Mouse (Mus musculus) neural tube, embryonic 13.5 days (tissue): ENCODE measurements around the gene Gja4. TPM values are rescaled to one million over a fixed set of nuclear protein-coding genes. Genes with fewer than 3 reads are reported as not detected.

ENCODE experiments used
- ATAC-seq: fragments of 200-750 bp; cut with Nextera tagmentation; 2 replicates; pipeline ENCODE4 v1.8.0; 2017; ENCODE audit warnings: low read depth, mild to moderate bottlenecking, moderate TSS enrichment, moderate library complexity
- H3K27ac ChIP-seq: fragments of 300-500 bp; sonication (generic); replicated peaks from 2 replicates; pipeline ENCODE4 v1.5.1; 2015; ENCODE audit warnings: moderate library complexity, mild to moderate bottlenecking, inconsistent platforms
- H3K27me3 ChIP-seq: fragments of 300-500 bp; sonication (generic); 2 replicates; pipeline ENCODE4 v1.6.1; 2015; ENCODE audit warnings: mild to moderate bottlenecking, inconsistent platforms
- H3K36me3 ChIP-seq: fragments of 300-500 bp; sonication (generic); 2 replicates; pipeline ENCODE4 v1.6.1; 2015; ENCODE audit warnings: mild to moderate bottlenecking, inconsistent platforms
- H3K4me1 ChIP-seq: fragments of 300-500 bp; sonication (generic); replicated peaks from 2 replicates; pipeline ENCODE4 v1.6.1; 2015; ENCODE audit warnings: inconsistent platforms
- H3K4me2 ChIP-seq: fragments of 300-500 bp; sonication (generic); 2 replicates; pipeline ENCODE4 v1.6.1; 2015; ENCODE audit warnings: inconsistent platforms, mild to moderate bottlenecking, moderate library complexity
- H3K4me3 ChIP-seq: fragments of 300-500 bp; sonication (generic); 2 replicates; pipeline ENCODE4 v1.5.1; 2015; ENCODE audit warnings: mild to moderate bottlenecking, inconsistent platforms
- H3K9ac ChIP-seq: fragments of 300-500 bp; sonication (generic); 2 replicates; pipeline ENCODE4 v1.6.1; 2015; ENCODE audit warnings: moderate library complexity, mild to moderate bottlenecking, inconsistent platforms
- H3K9me3 ChIP-seq: fragments of 300-500 bp; sonication (generic); 2 replicates; pipeline ENCODE4 v1.6.1; 2016; ENCODE audit warnings: inconsistent platforms
- WGBS: fragments of 180-500 bp; shearing (Covaris S2); methylation state at CpG from one replicate; pipeline ENCODE4 v1.1.7; 2015; 5-methylcytosine and 5-hydroxymethylcytosine counted together
- polyA plus RNA-seq: library from polyadenylated mRNA; unstranded; fragments of >200 nt; fragmentation: Nextera tagmentation; extraction: Ambion mirVana; gene quantifications from 2 replicates; pipeline ENCODE4 v1.2.1, GENCODE M21; 2015

The Gja4 gene
- polyA plus RNA-seq, result 18.4 and 22.9 TPM in 2 replicates

DNA sequence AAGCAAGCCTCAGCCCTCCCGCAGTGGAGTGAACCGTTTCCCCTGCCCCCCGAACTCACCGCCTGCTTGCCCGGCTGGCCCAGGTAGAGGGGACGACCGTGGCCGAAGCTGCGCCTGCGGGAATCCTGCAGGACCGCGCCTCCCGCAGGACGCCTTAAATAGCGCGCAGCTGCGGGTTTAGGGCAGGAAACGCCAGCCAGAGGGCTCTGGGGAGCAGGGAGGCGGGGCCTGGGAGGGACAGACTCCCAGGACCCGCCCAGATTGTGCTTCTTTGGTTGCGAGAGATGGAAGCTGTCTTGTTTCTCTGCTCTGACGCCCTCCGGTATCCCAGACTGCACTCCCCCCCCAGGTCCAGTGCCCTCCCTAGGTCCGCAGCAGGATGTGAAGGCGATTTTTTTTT lies at the start of gene Gja4:
Gene Gja4, minus strand, starts transcription at position 179 of the 400 bp plus-strand sequence.
- Histone ChIP-seq H3K27ac (no peak within 1 kb of the TSS), H3K4me2 (peak within 1 kb of the TSS; percentile 90), H3K4me1 (peaks cover 17% of the 10 kb centered on the region), H3K9me3 (no peaks in the 10 kb centered on the region), H3K4me3 (peak within 1 kb of the TSS; percentile 56), H3K36me3 (no peaks in the 10 kb centered on the region), H3K27me3 (peaks cover 27% of the 10 kb centered on the region), H3K9ac (peak within 1 kb of the TSS; percentile 77)
- ATAC-seq, result peak; percentile 80
- under 1% methylated on average over 25 of the region's 25 CpGs for WGBS

DNA sequence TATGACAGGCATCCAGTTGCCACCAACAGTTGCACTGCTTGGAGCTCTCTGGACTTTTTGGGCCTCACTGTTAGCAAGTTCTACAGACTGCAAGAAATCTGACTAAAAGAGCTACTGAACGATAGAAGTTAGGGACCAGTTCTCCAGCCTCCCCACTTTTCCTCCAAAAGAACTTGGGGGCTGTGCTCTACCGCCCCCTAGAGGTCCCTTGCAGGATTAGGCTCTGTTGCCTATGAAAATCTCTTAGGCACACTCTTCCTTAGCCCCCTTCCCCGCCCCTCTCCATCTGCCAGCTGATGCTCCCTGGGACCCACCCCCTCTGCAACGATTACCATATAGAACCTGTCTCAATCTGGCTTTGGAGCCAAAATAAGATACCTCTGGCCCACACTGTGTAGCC lies 49.5 kb upstream of the Gja4 start:
- Histone ChIP-seq H3K9ac (no peak overlapping the region), H3K36me3 (no peaks in the 10 kb centered on the region), H3K4me1 (peaks cover 20% of the 10 kb centered on the region; the same call in 1 of the 2 replicates), H3K27me3 (no peaks in the 10 kb centered on the region), H3K4me3 (no peak overlapping the region), H3K9me3 (no peaks in the 10 kb centered on the region), H3K27ac (no peak overlapping the region), H3K4me2 (no peak overlapping the region)
- WGBS, result 54% methylated on average over 4 of the region's 4 CpGs
- ATAC-seq, result no peak

DNA sequence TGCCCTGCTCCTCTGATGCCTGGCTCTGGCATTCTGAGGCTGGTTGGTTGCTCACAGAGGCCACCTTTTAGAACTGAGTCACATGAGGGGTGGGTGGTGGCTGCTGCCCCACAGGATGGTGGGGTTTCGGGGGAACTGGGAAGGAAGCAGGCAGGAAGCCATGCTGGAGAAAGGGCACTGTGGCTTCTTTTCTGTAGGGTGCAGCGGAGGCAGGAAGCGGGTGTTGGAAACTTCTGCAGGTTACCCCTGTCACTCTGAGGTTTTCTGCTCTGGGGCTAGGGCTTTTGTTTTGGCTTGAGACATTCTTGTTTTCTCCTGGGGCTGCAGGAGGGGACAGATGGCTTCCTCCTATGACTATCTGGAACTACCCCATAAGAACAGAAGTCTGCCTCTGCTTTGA lies 48.7 kb upstream of the Gja4 start:
- no peaks in the 10 kb centered on the region for H3K9me3 ChIP-seq
- no peaks in the 10 kb centered on the region for H3K36me3 ChIP-seq
- ATAC-seq, result no peak
- H3K4me2 ChIP-seq, result no peak overlapping the region
- H3K9ac ChIP-seq, result no peak overlapping the region
- H3K4me3 ChIP-seq, result no peak overlapping the region
- 83% methylated on average over 3 of the region's 3 CpGs for WGBS
- H3K27me3 ChIP-seq, result no peaks in the 10 kb centered on the region
- H3K27ac ChIP-seq, result no peak overlapping the region
- peaks cover 23% of the 10 kb centered on the region; the same call in 1 of the 2 replicates for H3K4me1 ChIP-seq

DNA sequence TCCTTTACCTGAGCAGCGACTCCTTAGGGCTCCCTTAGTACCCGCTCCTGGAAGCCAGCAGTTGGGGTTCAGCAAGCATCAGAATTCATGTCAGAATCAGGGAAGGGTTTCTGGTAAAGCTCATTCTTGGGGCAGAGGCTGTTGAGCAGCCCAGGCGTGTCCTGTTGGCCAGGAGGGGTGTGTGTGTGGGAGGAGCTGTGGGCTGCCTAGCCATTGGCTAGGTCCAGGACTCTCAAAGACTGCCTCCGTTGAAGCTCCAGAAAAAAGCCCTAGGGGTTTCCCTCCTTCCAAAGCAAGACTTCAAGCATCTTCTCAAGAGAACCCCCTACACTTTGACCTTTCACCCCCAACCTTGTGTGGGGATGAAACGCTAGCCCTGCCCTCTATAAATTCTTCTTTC lies 44.2 kb upstream of the Gja4 start, which contains the start of gene Gjb5:
Gene Gjb5, minus strand, starts transcription at position 164 of the 400 bp plus-strand sequence.
- no peaks in the 10 kb centered on the region for H3K36me3 ChIP-seq
- no peak within 1 kb of the TSS for H3K27ac ChIP-seq
- no peak within 1 kb of the TSS for H3K9ac ChIP-seq
- no peak within 1 kb of the TSS for H3K4me3 ChIP-seq
- H3K4me1 ChIP-seq, result 0 out of 2 replicates have a peak, but pooled peaks cover 19% of the 10 kb centered on the region
- 30% methylated on average over 5 of the region's 5 CpGs for WGBS
- ATAC-seq, result no peak
- no peaks in the 10 kb centered on the region for H3K9me3 ChIP-seq
- H3K4me2 ChIP-seq, result 0 out of 2 replicates have a peak within 1 kb of the TSS, but pooled peaks have one; percentile 7
- H3K27me3 ChIP-seq, result no peaks in the 10 kb centered on the region

DNA sequence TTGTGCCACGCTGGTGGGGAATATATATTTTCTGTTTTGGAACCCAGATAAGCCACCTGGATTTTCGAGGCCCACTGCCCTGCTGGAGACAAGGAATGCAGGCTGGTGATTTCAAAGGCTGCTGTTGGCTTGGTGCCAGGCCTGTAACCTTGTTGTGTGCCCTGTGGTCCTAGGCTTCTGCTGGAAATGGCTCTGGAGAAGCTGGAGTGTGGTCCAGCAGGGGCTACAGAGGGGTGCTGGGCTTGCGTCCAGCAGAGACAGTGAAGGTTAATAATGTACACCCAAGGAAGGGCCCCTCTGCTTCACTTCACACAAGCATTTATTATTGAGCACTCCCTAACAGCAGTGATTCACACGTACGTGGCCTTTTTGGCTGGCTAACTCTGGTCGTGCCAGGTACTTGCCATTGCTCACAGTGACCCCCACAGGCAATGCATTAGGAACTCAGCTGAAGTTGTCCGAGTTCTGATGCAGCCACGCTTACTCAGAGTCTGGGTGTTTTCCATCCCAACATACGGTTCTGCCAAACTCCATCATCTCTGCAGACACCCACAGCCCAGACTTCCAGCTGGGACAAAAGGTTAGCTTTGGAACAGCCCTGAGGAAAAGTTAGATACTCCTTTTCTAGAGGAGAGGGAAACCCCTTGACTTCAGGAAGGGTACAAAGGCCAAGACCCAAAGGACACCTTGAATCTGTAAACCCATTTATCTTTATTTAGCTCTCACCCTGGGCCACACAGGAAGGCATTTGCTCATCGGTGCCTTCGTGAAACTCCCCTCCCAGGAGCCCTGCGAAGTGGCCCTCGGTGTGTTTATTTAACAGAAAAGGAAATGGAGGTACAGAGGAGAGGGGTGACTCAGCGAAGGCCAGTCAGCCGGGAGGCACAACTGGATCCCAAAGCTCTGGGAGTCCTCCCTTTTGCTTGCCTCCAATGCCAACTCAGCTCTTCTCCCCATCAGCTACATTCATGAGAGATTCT lies 41.0 kb upstream of the Gja4 start:
- Histone ChIP-seq H3K9ac (no peak overlapping the region), H3K4me3 (no peak overlapping the region), H3K36me3 (no peaks in the 10 kb centered on the region), H3K9me3 (no peaks in the 10 kb centered on the region), H3K27me3 (no peaks in the 10 kb centered on the region), H3K4me2 (no peak overlapping the region), H3K27ac (no peak overlapping the region), H3K4me1 (peaks cover 24% of the 10 kb centered on the region; the same call in 1 of the 2 replicates)
- 74% methylated on average over 15 of the region's 15 CpGs for WGBS
- no peak for ATAC-seq

DNA sequence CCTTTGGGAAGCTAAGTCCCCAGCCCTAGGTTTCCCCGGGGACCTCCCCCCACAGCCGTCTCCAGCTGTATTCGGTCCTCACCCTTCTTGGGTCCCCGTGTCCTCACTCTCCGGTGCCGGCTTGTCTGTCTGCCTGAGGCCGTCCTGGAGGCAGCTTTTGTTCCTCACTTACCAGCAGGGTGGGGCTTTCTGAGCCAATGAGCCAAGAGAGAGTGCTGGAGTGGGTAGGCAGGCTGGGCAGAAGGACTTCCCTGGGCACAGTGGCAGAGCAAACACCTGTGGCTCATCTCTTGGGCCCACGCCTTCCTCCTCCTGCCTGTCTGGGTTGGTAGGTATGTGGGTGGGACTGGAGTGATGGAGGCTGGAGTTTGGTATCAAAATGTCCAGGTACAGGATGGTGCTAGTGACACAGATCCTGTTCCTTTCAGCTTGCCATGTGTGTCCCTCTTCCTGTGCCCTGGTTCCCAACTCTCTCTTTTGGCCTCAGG lies 40.2 kb upstream of the Gja4 start, which contains the start of gene Gjb4:
Gene Gjb4, minus strand, starts transcription at position 131 of the 488 bp plus-strand sequence.
- 49% methylated on average over 8 of the region's 8 CpGs for WGBS
- no peak for ATAC-seq
- H3K9me3 ChIP-seq, result no peaks in the 10 kb centered on the region
- no peak within 1 kb of the TSS for H3K4me2 ChIP-seq
- no peaks in the 10 kb centered on the region for H3K27me3 ChIP-seq
- H3K27ac ChIP-seq, result no peak within 1 kb of the TSS
- peaks cover 24% of the 10 kb centered on the region; the same call in 1 of the 2 replicates for H3K4me1 ChIP-seq
- H3K4me3 ChIP-seq, result no peak within 1 kb of the TSS
- no peak within 1 kb of the TSS for H3K9ac ChIP-seq
- H3K36me3 ChIP-seq, result no peaks in the 10 kb centered on the region

DNA sequence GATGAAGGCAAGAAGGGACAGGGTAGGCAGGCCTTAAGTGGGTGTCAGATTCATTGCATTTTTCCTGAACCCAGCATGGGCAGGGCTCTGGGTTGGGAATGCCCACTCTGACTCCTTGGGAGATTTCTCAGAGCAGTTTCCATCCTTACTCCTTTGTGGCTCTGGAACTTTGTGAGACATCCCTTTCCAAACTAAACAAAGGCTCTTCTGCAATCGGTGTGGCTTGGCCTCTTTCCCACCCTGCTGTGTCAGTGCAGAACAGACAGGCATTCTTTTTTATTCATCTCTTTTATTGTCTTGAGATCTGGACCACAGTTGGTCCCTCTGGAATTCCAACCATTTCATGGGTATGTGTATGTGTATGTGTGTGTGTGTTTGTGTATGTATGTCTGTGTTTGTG lies 38.8 kb upstream of the Gja4 start:
- no peak overlapping the region for H3K4me2 ChIP-seq
- peaks cover 16% of the 10 kb centered on the region; the same call in 1 of the 2 replicates for H3K4me1 ChIP-seq
- no peaks in the 10 kb centered on the region for H3K36me3 ChIP-seq
- H3K9me3 ChIP-seq, result no peaks in the 10 kb centered on the region
- H3K4me3 ChIP-seq, result no peak overlapping the region
- 23% methylated on average over 1 of the region's 1 CpGs for WGBS
- no peak for ATAC-seq
- H3K9ac ChIP-seq, result no peak overlapping the region
- no peaks in the 10 kb centered on the region for H3K27me3 ChIP-seq
- H3K27ac ChIP-seq, result no peak overlapping the region

DNA sequence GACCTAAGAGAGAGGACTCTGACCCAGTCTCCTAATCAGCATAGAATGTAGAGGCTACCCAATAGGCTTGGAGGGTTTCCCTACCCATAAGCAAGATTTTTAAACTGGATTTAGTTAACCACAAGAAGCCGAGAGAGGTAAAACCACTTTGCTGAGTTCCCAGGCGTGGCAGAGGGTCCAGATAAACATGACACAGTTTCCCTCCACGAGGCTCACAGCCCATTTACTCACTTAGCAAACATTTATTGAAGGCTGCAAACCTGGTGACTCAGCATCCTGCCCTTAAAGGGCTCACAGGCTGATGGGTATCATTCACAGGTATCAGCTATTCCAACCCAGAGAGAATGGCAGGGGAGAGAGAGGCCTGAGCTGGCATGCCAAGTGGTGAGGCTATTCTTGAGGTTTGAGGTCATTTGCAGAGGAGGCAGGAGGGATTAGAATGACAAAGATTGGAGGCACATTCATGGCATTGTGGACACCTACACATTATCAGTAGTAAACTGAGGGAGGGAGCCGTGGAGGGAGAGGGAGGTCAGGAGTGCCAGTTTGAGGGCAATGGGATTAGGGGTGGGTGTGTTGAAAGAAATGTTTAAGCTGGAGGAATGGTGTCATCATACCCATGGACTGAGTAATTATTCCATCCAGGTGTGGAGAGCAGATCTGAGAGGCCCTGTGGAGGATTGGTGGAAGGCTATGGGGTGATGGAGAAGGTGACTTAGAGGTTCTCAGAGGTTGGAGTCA lies 35.9 kb upstream of the Gja4 start:
- H3K4me1 ChIP-seq, result peaks cover 16% of the 10 kb centered on the region; the same call in 1 of the 2 replicates
- H3K4me3 ChIP-seq, result no peak overlapping the region
- no peaks in the 10 kb centered on the region for H3K27me3 ChIP-seq
- H3K4me2 ChIP-seq, result no peak overlapping the region
- no peak overlapping the region for H3K27ac ChIP-seq
- ATAC-seq, result no peak
- no peak overlapping the region for H3K9ac ChIP-seq
- H3K9me3 ChIP-seq, result no peaks in the 10 kb centered on the region
- no peaks in the 10 kb centered on the region for H3K36me3 ChIP-seq
- 70% methylated on average over 4 of the region's 4 CpGs for WGBS

DNA sequence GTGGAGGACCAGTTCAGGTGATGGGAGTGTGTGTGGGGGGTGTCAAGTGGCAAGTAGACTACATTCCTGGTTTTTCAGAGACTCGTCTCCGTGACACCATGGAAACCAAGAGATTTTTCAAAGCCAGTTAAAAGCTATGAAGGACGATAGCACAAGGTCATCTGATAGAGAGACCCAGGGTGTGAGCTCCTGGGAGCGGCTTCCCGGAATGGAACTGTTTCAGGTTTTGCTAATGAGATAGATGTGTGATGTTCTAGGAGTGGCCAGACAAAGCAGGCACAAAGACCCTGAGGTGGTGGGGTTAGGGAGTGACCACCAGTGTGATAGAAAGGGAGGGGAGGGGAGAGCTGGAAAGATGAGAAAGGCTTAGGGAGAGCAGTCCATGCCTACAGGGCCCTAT lies 31.2 kb upstream of the Gja4 start:
- H3K9ac ChIP-seq, result no peak overlapping the region
- no peaks in the 10 kb centered on the region for H3K27me3 ChIP-seq
- 85% methylated on average over 5 of the region's 5 CpGs for WGBS
- no peaks in the 10 kb centered on the region for H3K36me3 ChIP-seq
- no peaks in the 10 kb centered on the region for H3K9me3 ChIP-seq
- no peak overlapping the region for H3K27ac ChIP-seq
- H3K4me1 ChIP-seq, result no peaks in the 10 kb centered on the region
- H3K4me2 ChIP-seq, result no peak overlapping the region
- no peak for ATAC-seq
- no peak overlapping the region for H3K4me3 ChIP-seq

DNA sequence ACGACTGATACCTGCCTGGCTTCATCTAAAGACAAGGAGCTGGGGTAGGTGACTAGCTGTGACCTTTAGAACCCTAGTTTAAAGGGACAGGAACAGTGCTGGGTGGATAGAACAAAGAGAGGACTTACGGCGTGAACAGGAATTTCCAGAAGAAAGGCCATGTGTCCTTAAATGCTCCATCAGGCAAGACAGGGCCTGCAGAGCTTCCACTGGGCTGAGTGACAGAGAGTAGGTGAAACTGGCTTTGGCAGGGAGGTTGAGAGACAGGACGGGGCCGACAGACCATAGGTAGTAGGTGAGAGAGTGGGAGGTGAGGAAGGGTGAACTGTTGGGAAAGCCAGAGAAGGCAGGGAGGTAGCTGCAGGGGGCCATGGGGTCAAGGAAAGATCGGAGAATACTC lies 27.5 kb upstream of the Gja4 start:
- Histone ChIP-seq H3K9ac (no peak overlapping the region), H3K9me3 (no peaks in the 10 kb centered on the region), H3K27me3 (no peaks in the 10 kb centered on the region), H3K36me3 (no peaks in the 10 kb centered on the region), H3K4me3 (no peak overlapping the region), H3K27ac (no peak overlapping the region), H3K4me2 (no peak overlapping the region), H3K4me1 (no peaks in the 10 kb centered on the region)
- ATAC-seq, result no peak
- 68% methylated on average over 6 of the region's 6 CpGs for WGBS

DNA sequence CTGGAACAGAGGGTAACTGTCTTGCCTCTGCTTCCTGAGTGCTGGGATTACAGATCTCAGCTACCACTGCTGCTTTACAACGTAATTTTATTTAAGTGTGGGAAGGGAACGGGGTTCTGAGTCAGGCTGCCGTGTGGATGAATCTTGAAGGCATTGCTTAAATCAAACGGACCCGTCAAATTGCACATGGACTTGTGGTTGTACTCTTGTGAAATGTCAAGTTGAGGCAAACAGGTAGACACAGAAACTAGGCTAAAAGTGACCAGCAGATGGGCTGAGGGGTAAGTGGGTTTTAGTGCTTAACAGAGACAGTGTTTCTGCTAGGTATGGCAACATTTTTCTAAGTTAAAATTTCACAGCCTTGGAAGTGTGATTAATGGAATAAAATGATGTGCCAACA lies 23.8 kb upstream of the Gja4 start:
- Histone ChIP-seq H3K4me3 (no peak overlapping the region), H3K36me3 (no peaks in the 10 kb centered on the region), H3K27me3 (peaks cover 3% of the 10 kb centered on the region), H3K4me1 (no peaks in the 10 kb centered on the region), H3K9ac (no peak overlapping the region), H3K27ac (no peak overlapping the region), H3K9me3 (no peaks in the 10 kb centered on the region), H3K4me2 (no peak overlapping the region)
- WGBS, result 86% methylated on average over 5 of the region's 5 CpGs
- no peak for ATAC-seq
